Mouse (Mus musculus): Measurements from ENCODE around the gene Ipo4. TPM values are rescaled to one million over a fixed set of nuclear protein-coding genes. Genes with fewer than 3 reads are reported as not detected.
A peak's percentile ranks its signal among the peaks of the same experiment; 100 is the strongest.

Gene Ipo4
- total RNA-seq, 2 experiments from 2014 or later: 141 to 164 TPM

- peak in 1 of 2 experiments; percentile 66 for DNase-seq (ENCODE audit: extremely low spot score in 1 of 2, low spot score in 2 of 2)
- intact Hi-C loops (cut with DNase I): no loop called here
Observed at GRCm38 (mm10) chr14:55596036-55596690, 39.6 kb downstream of the Ipo4 start.

GRCm38 (mm10) chr14:55592226-55592625, 43.5 kb downstream of the Ipo4 start:
- intact Hi-C loops (cut with DNase I): no loop called here
- peak in 1 of 2 experiments; percentile 45 for DNase-seq (ENCODE audit: extremely low spot score in 1 of 2, low spot score in 2 of 2)

GRCm38 (mm10) chr14:55591331-55591891, 44.3 kb downstream of the Ipo4 start, which contains the start of gene Rnf31:
Gene Rnf31 (plus strand): TSS chr14:55591708.
- peak; percentile 95 to 96 for DNase-seq (ENCODE audit: extremely low spot score in 1 of 2, low spot score in 2 of 2)
- intact Hi-C loops (cut with DNase I): no loop called here

GRCm38 (mm10) chr14:55590748-55591330, 44.9 kb downstream of the Ipo4 start, which contains the start of gene Psme2:
Gene Psme2 (minus strand): TSS chr14:55591113.
- intact Hi-C loops (cut with DNase I): no loop called here
- peak; percentile 92 to 96 for DNase-seq (ENCODE audit: extremely low spot score in 1 of 2, low spot score in 2 of 2)

GRCm38 (mm10) chr14:55589771-55590448, 45.8 kb downstream of the Ipo4 start:
- intact Hi-C loops (cut with DNase I): no loop called here
- DNase-seq (ENCODE audit: extremely low spot score in 1 of 2, low spot score in 2 of 2): no peak

GRCm38 (mm10) chr14:55589271-55589670, 46.5 kb downstream of the Ipo4 start:
- no peak for DNase-seq (ENCODE audit: extremely low spot score in 1 of 2, low spot score in 2 of 2)
- intact Hi-C loops (cut with DNase I): no loop called here

- no peak for DNase-seq (ENCODE audit: extremely low spot score in 1 of 2, low spot score in 2 of 2)
- intact Hi-C loops (cut with DNase I): no loop called here
Observed at GRCm38 (mm10) chr14:55586149-55586548, 49.6 kb downstream of the Ipo4 start.

- intact Hi-C loops (cut with DNase I): no loop called here
- no peak for DNase-seq (ENCODE audit: extremely low spot score in 1 of 2, low spot score in 2 of 2)
Observed at GRCm38 (mm10) chr14:55585566-55585960, 50.2 kb downstream of the Ipo4 start.

GRCm38 (mm10) chr14:55584702-55585565, 50.8 kb downstream of the Ipo4 start, which contains the start of gene Emc9:
Gene Emc9 (minus strand): TSS chr14:55585302.
- intact Hi-C loops (cut with DNase I): no loop called here

GRCm38 (mm10) chr14:55584303-55584701, 51.5 kb downstream of the Ipo4 start:
- DNase-seq (ENCODE audit: extremely low spot score in 1 of 2, low spot score in 2 of 2): no peak
- intact Hi-C loops (cut with DNase I): no loop called here

More at GRCm38 (mm10) chr14:55584702-55585565, 50.8 kb downstream of the Ipo4 start, which contains the start of gene Emc9:
- DNase-seq (ENCODE audit: extremely low spot score in 1 of 2, low spot score in 2 of 2): peak; percentile 38 to 83

GRCm38 (mm10) chr14:55581981-55582681, 53.6 kb downstream of the Ipo4 start:
- no peak for DNase-seq (ENCODE audit: extremely low spot score in 1 of 2, low spot score in 2 of 2)
- intact Hi-C loops (cut with DNase I): no loop called here

- DNase-seq (ENCODE audit: extremely low spot score in 1 of 2, low spot score in 2 of 2): no peak
Observed at GRCm38 (mm10) chr14:55580731-55581130, 55.0 kb downstream of the Ipo4 start.

GRCm38 (mm10) chr14:55579511-55580496, 56.0 kb downstream of the Ipo4 start:
- DNase-seq (ENCODE audit: extremely low spot score in 1 of 2, low spot score in 2 of 2): no peak
- intact Hi-C loops (cut with DNase I): no loop called here

More at GRCm38 (mm10) chr14:55580731-55581130, 55.0 kb downstream of the Ipo4 start:
- intact Hi-C loops (cut with DNase I): no loop called here

GRCm38 (mm10) chr14:55578668-55579269, 57.0 kb downstream of the Ipo4 start:
- intact Hi-C loops (cut with DNase I): no loop called here
- peak in 1 of 2 experiments; percentile 73 for DNase-seq (ENCODE audit: extremely low spot score in 1 of 2, low spot score in 2 of 2)

GRCm38 (mm10) chr14:55577871-55578667, 57.7 kb downstream of the Ipo4 start, which contains the start of gene Psme1:
Gene Psme1 (plus strand): TSS chr14:55578123.
- intact Hi-C loops (cut with DNase I): no loop called here
- DNase-seq (ENCODE audit: extremely low spot score in 1 of 2, low spot score in 2 of 2): peak; percentile 68 to 92

- peak in 1 of 2 experiments; percentile 64 for DNase-seq (ENCODE audit: extremely low spot score in 1 of 2, low spot score in 2 of 2)
- intact Hi-C loops (cut with DNase I): no loop called here
Observed at GRCm38 (mm10) chr14:55576376-55576775, 59.4 kb downstream of the Ipo4 start.

Measured in left cerebral cortex, postnatal 10 days (tissue).